17 mouse cellular contexts compared by ENCODE assay signal in genomic region chr4:94326759-94327158, GRCm38 (mm10).
"Had no signal": no experiment of that assay in that cellular context is flagged by ENCODE, and none has a peak within 500 bp of the region (broad histone marks: within the 10 kb centered on the region; RNA-seq: fewer than 3 reads in every experiment).

No protein-coding gene starts in this region.

- ATAC-seq: liver, embryonic 12.5 days; liver, postnatal 0 days; lung, postnatal 0 days; midbrain, embryonic 13.5 days; midbrain, embryonic 15.5 days; midbrain, embryonic 16.5 days had no signal

- DNase-seq: left cerebral cortex, postnatal 4 days; liver; liver, embryonic 13.5 days; liver, postnatal 0 days; lung, adult 18-20 months; lung, adult 2 months; lung, embryonic 14.5 days; lung, postnatal 10 days; lung, postnatal 14 days; lung, postnatal 36 days; lung, postnatal 4 days; midbrain, embryonic 14.5 days had no signal
